Mouse (Mus musculus): ENCODE data around the gene Ephb2.

DNA sequence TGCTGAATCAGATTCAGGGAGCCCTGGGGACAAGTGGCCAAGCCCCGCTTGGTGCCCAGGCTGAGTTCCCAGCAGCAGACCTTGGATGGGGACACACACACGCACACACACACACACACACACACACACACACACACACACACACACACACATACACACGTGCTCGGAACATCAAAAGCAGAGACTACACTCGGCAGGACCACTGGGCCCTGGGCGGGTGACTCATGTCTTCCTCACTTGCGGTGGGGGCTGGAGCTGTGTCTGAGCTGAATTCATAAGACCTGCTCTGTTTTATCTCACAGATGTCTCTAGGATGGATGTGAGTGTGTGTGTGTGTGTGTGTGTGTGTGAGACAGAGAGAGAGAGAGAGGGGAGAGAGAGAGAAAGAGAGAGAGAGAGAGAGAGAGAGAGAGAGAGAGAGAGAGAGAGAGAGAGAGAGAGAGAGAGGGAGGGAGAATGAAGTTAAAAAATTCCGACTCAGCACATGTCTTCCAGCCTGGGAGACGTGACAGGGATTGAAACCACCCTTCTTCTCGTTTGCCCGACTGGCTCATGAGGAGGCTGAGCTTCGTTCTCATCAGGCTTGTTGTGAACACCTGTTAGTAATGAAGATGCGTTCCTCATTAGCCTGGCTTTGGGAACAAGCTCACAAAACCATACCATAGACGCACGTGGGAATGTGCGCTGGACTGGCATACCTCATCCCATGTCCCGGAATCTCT, 113.3 kb downstream of the Ephb2 start:
- no peak for TF ChIP-seq CTCF (IDR thresholded peaks at IDR 0.05; ENCODE audit: low read depth)
- no peak for TF ChIP-seq EP300 (IDR thresholded peaks at IDR 0.05; ENCODE audit: low read depth)
